Mouse (Mus musculus) left cerebral cortex, adult 18-20 months (tissue): ENCODE measurements around the gene Nrxn2. TPM values are rescaled to one million over a fixed set of nuclear protein-coding genes. Genes with fewer than 3 reads are reported as not detected.
A peak's percentile ranks its signal among the peaks of the same experiment; 100 is the strongest.

Experiments used
- DNase-seq, 2 experiments: peaks; one replicate each; pipeline ENCODE4 v3.0.0; 2021 to 2022; ENCODE audit warnings: low spot score in 2 of 2, mixed read lengths in 1 of 2
- total RNA-seq, 2 experiments: library from RNA; stranded (reverse); gene quantifications; 2 replicates each; pipeline ENCODE4 v1.2.3; 2021

Gene Nrxn2
- total RNA-seq, 2 experiments from 2014 or later: 549 to 568 TPM

- DNase-seq: no peak
Measured at GRCm38 (mm10) chr19:6415454-6415853, 3.1 kb upstream of the Nrxn2 start.

GRCm38 (mm10) chr19:6416124-6416770, 2.3 kb upstream of the Nrxn2 start:
- no peak for DNase-seq

- no peak for DNase-seq
Measured at GRCm38 (mm10) chr19:6416894-6417761, 1.4 kb upstream of the Nrxn2 start.

- no peak for DNase-seq
Measured at GRCm38 (mm10) chr19:6418984-6419692, 607 bp downstream of the Nrxn2 start.

GRCm38 (mm10) chr19:6419805-6420310, 1.3 kb downstream of the Nrxn2 start:
- DNase-seq: no peak

- DNase-seq: peak; percentile 55 to 70
Measured at GRCm38 (mm10) chr19:6420481-6421210, 2.1 kb downstream of the Nrxn2 start.

GRCm38 (mm10) chr19:6421211-6421590, 2.7 kb downstream of the Nrxn2 start:
- DNase-seq: peak; percentile 75 to 85

- no peak for DNase-seq
Measured at GRCm38 (mm10) chr19:6422014-6422413, 3.5 kb downstream of the Nrxn2 start.

GRCm38 (mm10) chr19:6423241-6423640, 4.7 kb downstream of the Nrxn2 start:
- peak; percentile 70 to 85 for DNase-seq

- no peak for DNase-seq
Measured at GRCm38 (mm10) chr19:6424137-6424881, 5.8 kb downstream of the Nrxn2 start.

- DNase-seq: no peak
Measured at GRCm38 (mm10) chr19:6425595-6425994, 7.1 kb downstream of the Nrxn2 start.

- no peak for DNase-seq
Measured at GRCm38 (mm10) chr19:6426703-6427500, 8.4 kb downstream of the Nrxn2 start.

GRCm38 (mm10) chr19:6427653-6428434, 9.3 kb downstream of the Nrxn2 start:
- DNase-seq: no peak

GRCm38 (mm10) chr19:6428501-6429200, 10.1 kb downstream of the Nrxn2 start:
- no peak for DNase-seq

- DNase-seq: no peak
Measured at GRCm38 (mm10) chr19:6443016-6443415, 24.5 kb downstream of the Nrxn2 start.

GRCm38 (mm10) chr19:6445761-6446423, 27.4 kb downstream of the Nrxn2 start:
- no peak for DNase-seq

GRCm38 (mm10) chr19:6446736-6447437, 28.4 kb downstream of the Nrxn2 start:
- no peak for DNase-seq
